Mouse (Mus musculus) 3T3-L1 (cell line): Measurements from ENCODE around the gene Rsph9.

ENCODE experiments used
- DNase-seq: peaks from one replicate; pipeline ENCODE4 v3.0.0-alpha.2; 2015; ENCODE audit warnings: low read depth, low spot score

Rsph9 gene

DNA sequence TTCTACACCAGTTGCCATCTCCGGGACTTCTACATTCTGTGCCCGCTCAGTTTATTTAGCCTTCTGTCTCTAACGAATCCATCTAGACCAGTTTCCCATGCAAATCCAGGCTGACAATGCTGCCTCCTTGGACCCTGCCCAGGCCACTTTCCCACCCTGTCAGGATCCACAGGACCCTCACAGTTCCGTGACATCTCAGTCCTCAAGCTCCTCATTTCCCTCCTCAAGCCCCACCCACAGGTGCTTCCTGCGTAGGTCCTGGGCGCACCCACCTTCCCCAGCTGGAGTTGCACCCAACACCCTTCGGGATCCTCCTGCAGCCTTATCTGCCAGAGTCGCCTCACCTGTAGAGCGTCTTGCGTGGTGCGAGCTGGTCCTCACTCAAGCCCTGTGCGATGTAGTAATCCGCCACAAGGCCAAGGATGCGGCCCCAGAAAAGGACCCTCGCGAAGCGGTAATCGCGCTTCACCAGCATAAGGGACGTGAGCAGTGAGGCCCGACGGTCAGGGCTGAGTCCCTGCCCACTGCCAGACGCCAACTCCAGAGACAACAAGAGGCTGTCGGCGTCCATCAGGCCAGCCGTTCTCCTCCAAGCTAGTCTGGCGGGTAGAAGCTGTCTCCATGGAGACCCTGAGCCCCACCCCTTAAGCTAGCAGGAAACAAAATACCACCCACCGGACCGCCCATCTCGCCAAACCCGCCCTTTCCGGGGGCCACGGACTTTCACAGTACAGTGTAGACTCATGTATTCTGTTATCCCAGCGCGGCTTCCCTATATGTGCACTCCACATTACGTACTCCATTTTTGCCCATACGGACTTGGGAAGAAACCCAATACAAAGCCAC is at the start of gene Rsph9:
TSS of gene Rsph9 (minus strand) at position 639 of the 846 bp plus-strand sequence.
- DNase-seq: no peak

- DNase-seq: no peak
Observed at GRCm38 (mm10) chr17:46188829-46189228, 44.8 kb upstream of the Rsph9 start.

DNA sequence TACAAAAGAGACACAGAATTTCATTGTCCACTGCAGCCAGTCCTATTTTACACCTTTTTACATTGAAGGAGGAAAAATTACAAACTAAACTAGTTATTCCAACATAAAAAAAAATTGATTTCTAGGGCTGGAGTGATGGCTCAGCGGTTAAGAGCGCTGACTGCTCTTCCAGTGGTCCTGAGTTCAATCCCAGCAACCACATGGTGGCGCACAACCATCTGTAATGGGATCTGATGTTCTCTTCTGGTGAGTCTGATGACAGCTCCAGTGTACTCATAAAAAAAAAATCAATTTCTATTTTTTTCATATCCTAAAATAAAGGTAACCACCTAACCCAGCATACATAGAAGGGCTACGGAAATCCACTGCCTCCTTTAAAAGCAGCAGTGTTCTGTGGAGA is 38.3 kb upstream of the Rsph9 start:
- peak; percentile 43 for DNase-seq

GRCm38 (mm10) chr17:46170538-46170937 is 26.5 kb upstream of the Rsph9 start:
- DNase-seq: peak; percentile 68

GRCm38 (mm10) chr17:46168768-46169167 is 24.8 kb upstream of the Rsph9 start:
- no peak for DNase-seq

GRCm38 (mm10) chr17:46168318-46168717 is 24.3 kb upstream of the Rsph9 start:
- peak; percentile 56 for DNase-seq

DNA sequence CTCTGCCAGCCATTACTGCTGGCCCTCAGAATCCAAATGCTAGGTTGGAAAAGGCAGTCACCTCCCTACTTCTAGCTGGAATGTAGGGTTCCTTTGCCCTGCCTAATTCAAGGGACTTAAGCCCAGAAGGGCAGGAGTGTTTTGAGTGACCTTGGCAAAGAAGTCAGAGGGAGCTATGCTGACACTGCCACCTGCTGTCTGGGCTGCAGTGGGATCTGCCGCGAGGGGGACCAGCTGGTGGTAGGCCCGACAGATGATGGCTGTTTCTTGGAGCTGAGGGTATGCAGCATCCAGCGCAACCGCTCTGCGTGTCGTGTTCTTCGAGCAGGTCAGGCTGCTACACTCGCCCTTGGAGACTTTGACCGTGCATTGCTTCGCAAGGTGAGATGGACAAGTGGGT is 23.0 kb upstream of the Rsph9 start:
- DNase-seq: no peak

- no peak for DNase-seq
Observed at GRCm38 (mm10) chr17:46166270-46166669, 22.3 kb upstream of the Rsph9 start.

GRCm38 (mm10) chr17:46165460-46165859 is 21.4 kb upstream of the Rsph9 start:
- no peak for DNase-seq

DNA sequence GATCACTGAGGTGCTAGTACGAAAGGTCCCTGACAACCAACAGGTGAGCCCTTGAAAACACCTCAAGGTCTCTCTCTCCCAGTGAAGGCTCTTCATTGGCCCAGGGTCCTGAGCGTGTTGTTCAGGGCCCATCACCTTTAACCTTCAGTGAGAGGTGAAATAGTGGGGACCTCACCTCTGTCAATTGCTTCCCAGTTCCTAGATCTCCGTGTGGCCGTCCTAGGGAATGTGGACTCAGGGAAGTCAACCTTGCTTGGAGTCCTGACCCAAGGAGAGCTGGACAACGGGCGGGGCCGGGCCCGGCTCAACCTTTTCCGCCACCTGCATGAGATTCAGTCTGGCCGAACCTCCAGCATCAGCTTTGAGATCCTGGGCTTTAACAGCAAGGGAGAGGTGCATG is 20.8 kb upstream of the Rsph9 start:
- no peak for DNase-seq

DNA sequence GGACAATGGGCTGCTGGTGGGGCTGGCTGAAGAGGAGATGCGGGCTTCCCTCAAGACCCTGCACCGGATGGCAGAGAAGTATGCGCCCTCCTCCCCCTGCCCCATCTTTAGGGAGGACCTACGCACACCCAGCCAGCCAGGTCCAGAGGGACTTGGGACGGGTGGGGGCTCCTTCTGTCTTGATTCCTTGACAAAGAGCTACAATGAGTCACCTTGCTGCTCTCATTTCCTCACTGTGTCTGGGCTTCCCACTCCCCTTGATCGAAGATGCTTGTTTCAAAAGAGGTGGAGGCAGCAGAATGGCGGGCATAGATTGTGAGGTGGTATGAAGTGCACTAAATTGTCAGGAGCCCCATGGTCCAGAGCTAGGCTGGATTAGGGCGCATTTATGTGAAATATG is 20.3 kb upstream of the Rsph9 start:
- DNase-seq: no peak

- peak; percentile 52 for DNase-seq
Observed at GRCm38 (mm10) chr17:46162951-46163421, 19.0 kb upstream of the Rsph9 start.

DNA sequence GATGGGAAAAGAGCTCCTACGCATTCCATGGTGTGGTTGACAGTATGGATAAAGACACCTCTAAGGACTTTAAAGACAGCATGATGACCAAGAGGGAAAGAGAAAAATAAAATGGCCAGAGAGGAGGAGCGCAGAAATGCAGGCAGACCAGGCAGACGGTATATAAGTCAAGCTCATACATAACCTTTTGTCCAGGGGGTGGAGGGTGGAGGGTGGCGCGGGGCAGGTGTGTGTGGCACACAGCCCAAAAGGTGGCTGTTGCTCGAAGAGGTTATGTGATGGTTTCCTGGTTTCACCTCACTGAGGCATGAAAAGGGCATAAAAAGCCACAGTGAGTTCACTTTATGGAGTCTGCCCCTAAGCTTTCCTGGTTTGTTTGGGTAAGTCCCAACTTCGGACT is 18.5 kb upstream of the Rsph9 start:
- no peak for DNase-seq

DNA sequence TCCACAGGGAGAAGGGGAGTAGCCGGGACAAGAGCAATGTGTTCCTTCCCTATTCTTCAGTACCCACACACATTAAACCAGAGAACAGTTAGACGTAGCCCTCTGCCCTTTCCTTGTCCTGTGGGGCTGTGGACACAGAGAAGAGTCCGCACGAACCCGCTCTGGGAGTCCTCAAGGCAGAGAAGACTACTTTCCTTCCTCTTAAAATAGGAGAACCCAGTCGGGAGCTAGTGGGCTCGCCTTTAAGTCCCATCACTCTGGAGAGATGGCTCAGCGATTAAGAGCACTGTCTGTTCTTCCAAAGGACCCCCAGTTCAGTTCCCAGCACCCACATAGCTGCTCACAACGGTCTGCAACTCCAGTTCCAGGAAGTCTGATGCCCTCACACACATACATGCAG is 17.7 kb upstream of the Rsph9 start:
- DNase-seq: no peak

- DNase-seq: peak; percentile 51
Observed at GRCm38 (mm10) chr17:46161179-46161578, 17.2 kb upstream of the Rsph9 start.

DNA sequence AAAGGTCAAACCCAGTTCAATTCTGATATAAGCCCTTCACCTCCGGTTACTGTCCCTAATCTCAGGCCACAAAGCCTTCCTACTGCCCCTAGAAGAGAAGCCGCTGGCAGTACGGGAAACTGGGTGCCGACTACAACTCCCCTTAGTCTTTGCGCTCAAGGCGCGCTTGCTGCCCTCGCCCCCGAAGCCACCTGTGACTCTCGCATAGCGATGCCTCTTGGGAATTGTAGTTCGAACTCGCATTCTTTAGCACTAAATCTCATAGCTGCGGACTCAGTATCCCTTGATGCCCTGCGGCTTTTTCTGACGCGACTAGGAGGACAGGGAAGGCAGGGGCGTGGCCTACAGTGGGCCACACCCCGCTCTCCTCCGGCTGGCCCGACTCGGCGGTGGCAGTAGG is 16.7 kb upstream of the Rsph9 start, which contains the start of gene Gtpbp2:
TSS of gene Gtpbp2 (plus strand) at position 347 of the 400 bp plus-strand sequence.
- DNase-seq: peak; percentile 100

GRCm38 (mm10) chr17:46160090-46160662 is 16.2 kb upstream of the Rsph9 start:
- DNase-seq: peak; percentile 97

DNA sequence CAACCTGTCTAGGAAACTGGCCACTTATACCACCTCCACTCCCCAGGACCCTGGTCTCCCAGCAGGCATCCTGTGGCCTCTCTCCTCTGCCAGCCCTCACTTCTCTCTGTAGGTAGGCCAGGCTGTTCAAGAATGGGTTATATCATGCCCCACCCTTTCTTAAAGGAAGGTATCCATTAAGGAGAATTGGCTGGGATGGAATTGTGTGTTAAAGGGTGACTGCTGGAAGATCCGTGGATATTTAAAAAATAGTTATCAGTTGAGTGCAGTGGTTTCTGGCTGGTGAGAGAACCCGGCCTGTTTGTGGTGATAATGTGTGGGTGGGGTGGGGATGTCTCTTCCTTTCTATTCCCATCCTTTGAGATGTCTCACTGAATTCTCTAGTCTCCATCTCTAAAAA is 15.2 kb upstream of the Rsph9 start:
- no peak for DNase-seq

GRCm38 (mm10) chr17:46157131-46157530 is 13.1 kb upstream of the Rsph9 start:
- no peak for DNase-seq

GRCm38 (mm10) chr17:46156680-46157079 is 12.7 kb upstream of the Rsph9 start:
- no peak for DNase-seq

GRCm38 (mm10) chr17:46154336-46154735 is 10.3 kb upstream of the Rsph9 start:
- DNase-seq: no peak

- peak; percentile 96 for DNase-seq
Observed at GRCm38 (mm10) chr17:46152847-46153782, 9.1 kb upstream of the Rsph9 start, which contains the start of gene Mad2l1bp. Gene Mad2l1bp, minus strand, starts transcription at chr17:46153553.
